In the genomic region with DNA sequence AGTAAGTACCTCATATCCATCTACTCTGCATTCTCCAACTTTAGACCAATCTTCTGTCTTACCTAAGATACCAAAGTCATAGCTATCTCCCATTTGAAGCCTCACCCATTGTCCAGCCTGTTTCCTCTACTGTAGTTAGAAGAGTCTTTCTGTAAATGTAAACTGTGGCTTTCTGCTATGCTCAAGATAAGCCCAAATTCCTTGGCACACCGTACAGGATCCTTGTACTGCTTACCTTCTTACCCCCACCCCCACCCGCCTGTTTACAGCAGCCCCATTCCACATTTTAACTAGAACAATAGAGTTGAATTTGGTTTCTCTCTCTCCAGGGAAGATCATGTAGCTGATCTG, we compare ENCODE assay signal across 19 mouse cellular contexts.
DNase-seq lines count a peak whose midpoint lies in the region; ATAC-seq and TF ChIP-seq lines count a peak whose summit lies in the region.
"Had no signal": no experiment of that assay in that cellular context is flagged by ENCODE, and none has a peak within 500 bp of the region (broad histone marks: within the 10 kb centered on the region; RNA-seq: fewer than 3 reads in every experiment).

No protein-coding gene starts in this region.

- DNase-seq in gastrocnemius, adult 2 months: no peak
- DNase-seq in gastrocnemius, postnatal 25 days: no peak
- no peak for DNase-seq in heart, adult 8-10 months (ENCODE audit: low spot score)
- peak; percentile 21 for DNase-seq in lung, postnatal 14 days
- no peak for DNase-seq in spleen, postnatal 36 days (ENCODE audit: low spot score in 2 of 2)
- no peak for DNase-seq in kidney, postnatal 25 days
- DNase-seq: adrenal gland, postnatal 25 days; cerebellum, adult 8-10 months; gastrocnemius, postnatal 14 days; kidney, adult 8-10 months; kidney, postnatal 4 days; thymus, adult 2 months had no signal

- no peak overlapping the region for H3K4me2 ChIP-seq in heart, embryonic 15.5 days
- 0 out of 2 replicates have a peak overlapping the region, but pooled peaks have one; percentile 2 for H3K4me2 ChIP-seq in heart, embryonic 16.5 days (ENCODE audit: low read depth, low read length)
- H3K4me2 ChIP-seq: embryonic facial prominence, embryonic 13.5 days; hindbrain, embryonic 12.5 days had no signal

- ATAC-seq in heart, embryonic 15.5 days (replicated peaks; ENCODE audit: insufficient number of reproducible peaks, insufficient read depth, low FRiP score, low read depth): no peak
- no peak for ATAC-seq in heart, embryonic 16.5 days (replicated peaks; ENCODE audit: extremely low read depth, insufficient read depth, low FRiP score)
- ATAC-seq: inflammation-experienced regulatory T-cells, adult 6 months; midbrain, embryonic 16.5 days had no signal

- H3K4me3 ChIP-seq in gastrocnemius, adult 2 months: no peak overlapping the region
- H3K4me3 ChIP-seq in heart, embryonic 15.5 days: no peak overlapping the region
- H3K4me3 ChIP-seq in heart, embryonic 16.5 days (ENCODE audit: low read length): no peak overlapping the region
- H3K4me3 ChIP-seq: embryonic facial prominence, embryonic 13.5 days; hindbrain, embryonic 12.5 days had no signal

- H3K9me3 ChIP-seq in heart, embryonic 15.5 days (replicated peaks): no peaks in the 10 kb centered on the region
- no peaks in the 10 kb centered on the region for H3K9me3 ChIP-seq in heart, embryonic 16.5 days (replicated peaks; ENCODE audit: control insufficient read depth, low read length)
- H3K9me3 ChIP-seq: embryonic facial prominence, embryonic 13.5 days; hindbrain, embryonic 12.5 days had no signal

- peaks cover 51% of the 10 kb centered on the region for H3K4me1 ChIP-seq in heart, embryonic 15.5 days (replicated peaks)
- peaks cover 48% of the 10 kb centered on the region for H3K4me1 ChIP-seq in heart, embryonic 16.5 days (ENCODE audit: control insufficient read depth, insufficient read depth, low read length)
- H3K4me1 ChIP-seq: hindbrain, embryonic 12.5 days had no signal

- no peak for TF ChIP-seq CTCF in gastrocnemius, adult 2 months (IDR thresholded peaks at IDR 0.05)

- peak overlapping the region; percentile 95 for H3K27ac ChIP-seq in gastrocnemius, adult 2 months
- H3K27ac ChIP-seq in heart, embryonic 15.5 days: peak overlapping the region; percentile 68
- peak overlapping the region; percentile 57 for H3K27ac ChIP-seq in heart, embryonic 16.5 days (ENCODE audit: low read length)
- H3K27ac ChIP-seq: embryonic facial prominence, embryonic 13.5 days; hindbrain, embryonic 12.5 days had no signal

- no peaks in the 10 kb centered on the region for H3K36me3 ChIP-seq in heart, embryonic 15.5 days
- no peaks in the 10 kb centered on the region for H3K36me3 ChIP-seq in heart, embryonic 16.5 days (ENCODE audit: control insufficient read depth, insufficient read depth)
- H3K36me3 ChIP-seq: embryonic facial prominence, embryonic 13.5 days; hindbrain, embryonic 12.5 days had no signal

- no peak overlapping the region for H3K9ac ChIP-seq in heart, embryonic 15.5 days
- no peak overlapping the region for H3K9ac ChIP-seq in heart, embryonic 16.5 days (ENCODE audit: low read length)
- H3K9ac ChIP-seq: embryonic facial prominence, embryonic 13.5 days; hindbrain, embryonic 12.5 days had no signal

- 27% methylated on average over 2 of the region's 2 CpGs for WGBS in heart, embryonic 15.5 days
- WGBS in heart, embryonic 16.5 days: 27% methylated on average over 2 of the region's 2 CpGs

- intact Hi-C loops in gastrocnemius, adult 2 months (cut with DNase I): loop anchor here (5.0 kb wide), 2 partner anchors 47 to 72 kb away; no protein-coding TSS in a partner anchor

- no peaks in the 10 kb centered on the region for H3K27me3 ChIP-seq in heart, embryonic 15.5 days
- no peaks in the 10 kb centered on the region for H3K27me3 ChIP-seq in heart, embryonic 16.5 days (ENCODE audit: control insufficient read depth, insufficient read depth, low read length)
- H3K27me3 ChIP-seq: CH12.LX; embryonic facial prominence, embryonic 13.5 days; hindbrain, embryonic 12.5 days had no signal
